Mouse (Mus musculus) c-Kit-positive CD71-positive TER-119-negative erythroid progenitor cells, embryonic 14.5 days (primary cell): ENCODE measurements around the gene Ube3c.
A peak's percentile ranks its signal among the peaks of the same experiment; 100 is the strongest.

ENCODE experiments used
- DNase-seq: peaks from one replicate; pipeline ENCODE4 v3.0.0-alpha.2; 2013; ENCODE audit warnings: low read depth

Gene Ube3c

GRCm38 (mm10) chr5:29674305-29674704 is 105.3 kb downstream of the Ube3c start:
- DNase-seq: no peak

GRCm38 (mm10) chr5:29676445-29676844 is 107.4 kb downstream of the Ube3c start:
- no peak for DNase-seq

GRCm38 (mm10) chr5:29685085-29685484 is 116.0 kb downstream of the Ube3c start:
- no peak for DNase-seq

- DNase-seq: peak; percentile 27
These were observed 118.6 kb downstream of the Ube3c start for GRCm38 (mm10) chr5:29687671-29688070.

GRCm38 (mm10) chr5:29688352-29688751 is 119.3 kb downstream of the Ube3c start:
- DNase-seq: no peak

GRCm38 (mm10) chr5:29698493-29698892 is 129.5 kb downstream of the Ube3c start:
- no peak for DNase-seq

- no peak for DNase-seq
These were observed 130.6 kb downstream of the Ube3c start for GRCm38 (mm10) chr5:29699520-29700202.

GRCm38 (mm10) chr5:29707241-29707640 is 138.2 kb downstream of the Ube3c start:
- DNase-seq: no peak

DNA sequence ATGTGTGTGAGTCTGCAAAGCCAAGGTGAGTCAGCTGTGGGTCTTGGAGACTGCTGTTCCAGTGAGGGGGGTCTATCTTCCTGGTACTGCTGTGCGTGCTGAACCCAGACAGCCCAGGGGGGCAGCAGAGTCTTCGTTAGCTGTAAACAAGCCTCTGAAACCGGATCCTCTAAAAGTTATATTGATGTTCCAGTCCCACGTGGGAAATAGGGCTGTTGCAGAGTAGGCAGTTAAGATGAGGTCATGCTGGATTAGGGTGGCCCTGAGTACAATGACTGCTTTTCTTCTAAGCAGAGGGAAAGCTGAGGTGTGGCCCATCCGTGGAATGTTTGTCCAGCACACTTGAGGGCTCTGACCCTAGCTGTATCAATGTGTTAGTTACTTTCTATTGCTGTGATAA is 139.2 kb downstream of the Ube3c start:
- no peak for DNase-seq

DNA sequence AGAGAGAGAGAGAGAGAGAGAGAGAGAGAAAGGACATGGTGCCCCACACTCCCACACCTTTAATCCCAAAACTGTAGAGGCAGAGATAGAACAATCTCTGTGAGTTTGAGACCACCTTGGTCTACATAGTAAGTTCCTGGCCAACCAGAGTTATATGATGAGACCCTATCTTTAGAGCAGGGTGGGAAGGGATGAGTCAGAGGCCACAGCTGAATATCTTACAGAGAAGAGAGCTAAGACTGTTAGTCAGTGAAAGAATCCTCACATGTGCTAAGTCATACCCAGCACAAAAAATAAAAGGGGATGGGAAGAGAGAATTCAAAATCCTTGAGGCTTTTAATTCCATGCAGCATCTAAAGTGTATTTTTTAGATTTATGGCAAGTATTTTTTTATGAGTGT is 142.6 kb downstream of the Ube3c start:
- no peak for DNase-seq

DNA sequence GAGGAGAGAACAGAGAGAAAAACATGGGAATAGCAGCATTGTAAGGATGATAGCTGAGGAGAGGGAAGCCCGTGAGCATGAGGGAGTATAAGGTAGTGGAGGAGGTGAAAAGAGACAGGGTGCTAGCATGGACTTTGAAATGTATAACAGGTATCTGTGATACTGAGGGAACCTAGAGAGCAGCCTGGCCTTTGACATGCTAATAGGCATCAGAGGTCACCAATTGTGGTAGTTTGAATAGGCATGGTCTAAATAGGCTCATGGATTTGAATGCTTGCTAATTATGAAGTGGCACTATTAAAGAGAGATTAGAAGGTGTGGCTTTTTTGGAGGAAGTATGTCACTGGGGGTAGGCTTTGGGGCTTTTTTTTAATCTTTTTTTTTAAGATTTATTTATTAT is 143.9 kb downstream of the Ube3c start:
- DNase-seq: no peak

- DNase-seq: no peak
These were observed 152.1 kb downstream of the Ube3c start for GRCm38 (mm10) chr5:29721159-29721558.

- no peak for DNase-seq
These were observed 156.3 kb downstream of the Ube3c start for GRCm38 (mm10) chr5:29725369-29725768.
